Mouse (Mus musculus) regulatory T cell (primary cell): ENCODE results near the gene Farsa.

ENCODE experiments used
- in situ Hi-C: fragments of 300-600 bp; cut with MboI, MseI; formaldehyde crosslinking; loops from one replicate; pipeline ENCODE4 v1.15.1; 2025; ENCODE audit warnings: high pct_unique_total_duplicates

Farsa gene

DNA sequence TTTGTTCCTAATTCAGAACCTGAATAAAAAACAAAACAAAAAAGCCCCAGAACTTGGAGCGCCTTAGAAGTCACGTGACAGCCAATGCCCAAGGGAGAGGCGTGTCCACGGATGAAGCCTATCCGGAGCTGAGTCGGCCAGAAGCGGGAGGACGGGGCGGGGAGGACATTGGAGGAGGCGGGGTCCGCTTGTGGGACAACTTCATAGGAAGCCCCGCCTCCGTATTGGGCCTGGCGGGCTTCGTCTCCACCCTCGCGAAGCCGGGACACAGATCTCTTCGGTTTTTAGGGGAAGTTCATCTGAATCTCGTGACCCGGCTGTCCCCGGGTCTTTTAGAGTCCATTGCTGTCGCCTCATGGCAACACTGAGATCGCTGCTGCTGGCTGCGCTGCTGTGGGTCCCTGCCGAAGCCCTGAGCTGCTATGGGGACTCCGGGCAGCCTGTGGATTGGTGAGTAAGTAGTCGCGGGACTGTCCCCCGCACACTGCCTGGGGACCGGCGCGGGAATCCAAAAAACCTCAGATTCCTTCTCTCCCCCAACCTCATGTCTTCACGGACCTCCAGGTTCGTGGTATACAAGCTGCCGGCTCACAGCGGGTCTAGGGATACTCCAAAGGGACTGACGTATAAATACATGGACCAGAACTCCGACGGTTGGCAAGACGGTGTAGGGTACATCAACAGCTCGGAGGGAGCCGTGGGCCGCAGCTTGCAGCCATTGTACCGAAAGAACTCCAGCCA is 51.8 kb downstream of the Farsa start, which contains the start of gene Dnase2a:
Gene Dnase2a (plus strand): TSS at position 140 of the 741 bp plus-strand sequence.
- in situ Hi-C loops = no loop called here

DNA sequence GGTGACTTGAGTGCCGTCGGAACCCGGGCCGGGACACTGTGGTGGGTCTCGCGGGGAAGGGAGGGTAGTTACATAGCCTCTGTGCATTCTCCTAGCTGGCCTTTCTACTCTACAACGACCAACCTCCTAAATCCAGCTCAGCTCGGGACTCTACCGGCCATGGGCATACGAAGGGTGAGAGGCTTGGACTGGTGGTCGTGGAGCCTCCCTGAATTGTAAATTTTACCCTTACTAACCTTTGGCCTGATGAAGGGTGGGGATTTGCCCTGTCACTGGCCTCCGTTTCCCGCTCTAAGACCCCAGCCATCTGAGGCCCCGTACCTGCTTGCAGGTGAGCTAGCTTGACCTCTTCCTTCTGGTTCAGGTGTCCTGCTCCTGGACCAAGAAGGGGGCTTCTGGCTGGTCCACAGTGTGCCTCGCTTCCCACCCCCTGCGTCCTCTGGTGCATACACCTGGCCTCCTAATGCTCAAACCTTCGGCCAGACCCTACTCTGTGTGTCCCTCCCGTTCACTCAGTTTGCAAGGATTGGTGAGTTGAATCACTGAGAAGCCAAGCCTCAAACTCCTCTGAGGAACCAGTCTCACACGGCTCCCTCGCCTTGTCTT is 52.5 kb downstream of the Farsa start:
- in situ Hi-C loops = no loop called here

DNA sequence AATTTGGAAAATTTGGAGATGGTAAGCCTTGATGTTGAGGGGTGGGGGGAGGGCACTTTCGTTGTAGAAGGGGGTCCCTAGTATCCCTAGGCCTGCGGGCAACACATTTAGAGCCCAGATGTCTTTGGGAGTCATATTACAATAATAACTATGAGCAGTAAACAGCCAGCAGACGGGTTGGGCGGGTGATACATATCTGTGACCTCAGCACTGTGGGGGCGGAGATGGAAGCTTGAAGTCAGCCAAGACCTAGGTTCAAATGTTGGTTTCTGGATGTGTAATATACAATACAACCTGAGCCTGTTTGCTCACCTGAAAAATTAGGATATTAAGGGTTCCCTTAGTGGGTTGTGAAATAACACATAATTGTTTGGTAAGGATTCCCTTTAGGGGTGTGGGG is 53.2 kb downstream of the Farsa start:
- in situ Hi-C loops = no loop called here

DNA sequence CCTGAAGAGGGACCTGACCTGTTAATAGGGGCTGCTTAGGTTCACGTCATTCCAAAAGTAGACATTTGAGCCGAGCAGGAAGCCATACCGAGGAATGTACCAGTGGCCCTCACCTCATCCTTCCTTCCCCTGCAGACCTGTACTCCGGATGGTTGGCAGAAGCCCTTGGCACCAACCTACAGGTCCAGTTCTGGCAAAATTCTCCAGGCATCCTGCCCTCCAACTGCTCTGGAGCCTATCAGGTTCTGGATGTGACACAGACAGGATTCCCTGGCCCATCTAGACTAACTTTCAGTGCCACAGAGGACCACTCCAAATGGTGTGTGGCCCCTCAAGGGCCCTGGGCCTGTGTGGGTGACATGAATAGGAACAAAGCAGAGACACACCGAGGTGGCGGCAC is 53.8 kb downstream of the Farsa start:
- in situ Hi-C loops = no loop called here

DNA sequence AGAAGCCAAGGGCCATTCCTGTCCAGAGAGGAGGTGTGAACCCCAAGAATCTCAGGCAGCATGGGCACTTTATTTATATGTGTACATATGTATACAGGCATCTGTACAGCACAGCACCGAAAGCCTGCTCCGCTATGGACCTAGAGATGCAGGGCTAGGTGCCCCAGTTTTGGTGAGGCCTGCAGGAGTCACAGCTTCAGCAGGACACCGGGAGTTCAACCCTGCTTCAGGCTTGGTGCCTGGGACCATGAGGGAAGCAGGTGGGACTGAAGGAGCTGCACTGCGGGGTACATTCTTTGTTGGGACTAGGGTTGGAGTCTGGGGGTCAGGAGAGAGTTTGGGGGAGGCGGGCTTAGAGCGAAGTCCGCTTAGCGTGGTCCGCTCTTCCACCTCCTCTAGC is 55.1 kb downstream of the Farsa start:
- in situ Hi-C loops = no loop called here

DNA sequence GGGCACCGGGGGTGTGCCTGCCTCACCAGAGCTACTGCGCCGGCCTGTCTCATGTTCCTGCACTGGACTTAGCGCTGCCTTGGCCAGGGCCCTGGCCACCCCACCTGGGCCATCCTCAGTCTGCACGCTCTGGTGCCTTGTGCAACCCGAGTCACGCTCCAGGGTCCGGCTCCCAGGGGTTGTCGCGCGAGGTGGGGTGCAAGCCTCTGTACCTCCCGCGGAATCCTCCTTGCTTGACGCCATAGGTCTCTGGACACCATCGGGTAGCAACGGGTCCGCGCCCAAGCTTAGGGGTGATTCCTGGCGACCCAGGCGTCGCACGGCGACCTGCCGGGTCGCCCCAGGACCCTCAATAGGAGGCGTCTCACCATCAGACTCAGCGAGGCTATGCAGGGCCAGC is 55.6 kb downstream of the Farsa start:
- in situ Hi-C loops = no loop called here

DNA sequence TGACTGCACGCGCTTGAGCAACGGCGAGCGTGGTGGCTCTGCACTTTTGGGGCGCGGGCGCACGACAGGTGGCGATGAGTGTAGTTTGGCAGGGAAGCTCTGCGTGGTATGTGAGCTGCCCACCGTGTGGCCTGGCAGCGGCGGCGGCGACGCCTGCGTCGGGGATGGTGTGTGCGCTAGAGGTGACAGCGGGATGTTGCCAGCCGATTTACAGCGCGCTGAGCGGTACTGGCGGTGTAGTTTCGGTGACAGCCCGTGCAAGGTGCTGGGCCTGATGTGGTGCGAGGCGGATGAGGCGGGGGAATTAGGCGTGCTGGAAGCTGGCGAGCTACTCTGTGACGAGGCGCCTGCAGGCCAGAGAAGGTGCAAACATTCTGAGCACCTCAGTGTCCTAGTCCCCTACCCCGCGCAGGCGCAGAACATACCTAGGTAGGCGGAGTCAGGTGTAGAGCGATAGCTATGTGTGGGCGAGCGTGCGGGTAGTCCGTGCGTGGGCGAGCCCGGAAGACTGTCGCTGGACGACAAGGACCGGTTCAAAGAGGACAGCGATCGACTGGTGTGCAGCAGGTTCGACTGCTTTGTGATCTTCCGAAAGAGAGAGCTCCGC is 56.2 kb downstream of the Farsa start:
- in situ Hi-C loops = no loop called here

DNA sequence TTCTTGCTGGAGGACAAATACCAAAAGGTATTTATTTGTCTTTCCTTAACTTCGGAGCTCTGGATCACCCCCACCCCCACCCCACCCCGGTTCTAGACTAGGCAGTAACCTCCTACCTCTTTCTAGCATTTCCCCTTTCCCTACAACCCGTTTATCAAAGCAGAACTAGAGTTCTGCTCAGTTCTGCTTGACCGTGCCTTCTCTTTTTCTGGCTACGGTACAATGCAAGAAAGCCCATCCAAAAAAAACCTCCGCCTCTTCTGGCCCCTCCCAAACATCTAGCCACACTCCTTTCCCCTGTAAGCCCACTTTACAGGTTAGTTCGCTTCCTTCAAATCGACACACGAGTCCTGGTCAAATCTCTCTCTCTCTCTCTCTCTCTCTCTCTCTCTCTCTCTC is 56.7 kb downstream of the Farsa start:
- in situ Hi-C loops = no loop called here

DNA sequence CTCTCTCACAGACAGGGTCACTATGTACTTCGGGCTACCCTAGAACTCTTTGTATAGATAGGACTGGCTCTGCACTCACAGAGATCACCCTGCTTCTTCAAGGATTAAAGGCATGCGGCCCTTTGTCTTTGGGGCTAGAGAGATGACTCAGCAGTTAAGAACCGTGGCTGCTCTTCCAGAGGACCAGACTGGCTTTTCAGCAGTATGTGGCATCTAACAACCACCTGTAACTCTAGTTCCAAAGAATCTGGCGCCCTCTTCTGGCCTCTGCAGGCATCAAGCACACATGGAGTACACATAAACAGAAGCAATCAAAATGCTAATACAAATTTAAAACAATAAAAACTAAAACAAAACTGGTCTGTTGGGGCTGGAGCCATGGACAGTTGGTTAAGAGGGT is 57.2 kb downstream of the Farsa start:
- in situ Hi-C loops = no loop called here

DNA sequence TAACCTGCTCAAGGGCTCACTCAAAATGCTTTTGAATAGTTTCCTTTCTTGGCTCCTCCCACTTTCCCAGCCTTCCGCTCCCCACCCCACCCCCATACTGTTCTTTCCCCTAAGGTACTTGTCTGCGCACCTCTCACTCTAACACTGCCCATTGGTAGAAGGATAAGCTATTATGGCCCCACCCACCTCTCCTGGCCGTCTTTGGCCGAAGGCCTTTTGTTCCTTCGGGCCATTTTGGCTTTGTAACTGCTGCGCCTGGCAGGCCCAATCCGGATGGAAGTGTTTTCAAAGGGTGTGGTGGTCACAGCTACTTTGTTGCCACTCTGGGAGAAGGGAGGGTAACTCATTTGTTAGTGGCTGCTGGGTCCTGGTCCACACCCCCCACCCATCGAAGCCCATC is 58.5 kb downstream of the Farsa start:
- in situ Hi-C loops = no loop called here

DNA sequence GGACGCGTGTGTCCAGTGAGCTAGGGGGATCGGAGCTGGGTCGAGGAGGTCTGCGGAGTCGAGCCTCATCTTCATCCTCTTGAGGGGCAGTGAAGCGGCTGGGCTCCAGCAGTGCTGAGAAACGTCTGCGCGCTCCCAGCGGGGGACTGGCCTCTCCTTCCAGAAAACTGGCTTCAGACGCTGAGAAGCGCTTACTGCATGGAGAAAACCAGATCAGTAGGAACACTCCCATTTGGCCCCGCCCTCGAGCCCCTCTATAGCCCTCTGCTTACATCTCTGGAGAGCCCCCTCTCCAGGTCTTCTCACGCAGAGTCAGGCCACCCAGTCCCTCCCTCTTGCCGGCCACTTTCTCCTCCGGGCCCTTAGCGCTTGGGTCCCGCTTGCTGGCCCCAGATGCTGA is 61.0 kb downstream of the Farsa start:
- in situ Hi-C loops = no loop called here

DNA sequence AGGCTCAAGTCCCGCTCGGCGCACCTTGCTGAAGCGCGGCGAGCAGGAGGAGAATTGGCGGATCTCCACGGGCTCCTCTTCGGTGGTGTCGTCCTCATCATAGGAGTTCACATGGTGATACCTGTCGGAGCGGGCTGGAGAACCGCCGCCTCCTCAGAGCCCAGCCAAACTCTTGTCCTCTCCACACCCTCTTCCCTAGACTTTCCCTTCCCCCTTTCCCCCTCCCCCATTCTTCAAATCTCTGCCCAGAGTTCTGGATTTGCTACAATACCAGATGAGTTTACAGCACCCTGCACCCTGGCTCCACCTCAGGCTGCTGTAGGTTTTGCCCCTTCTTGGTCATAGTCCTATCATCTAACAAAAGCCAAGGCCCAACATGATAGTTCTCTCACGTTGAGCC is 61.9 kb downstream of the Farsa start:
- in situ Hi-C loops = no loop called here
